Mouse (Mus musculus): Measurements from ENCODE around the gene Vps37c. TPM values are rescaled to one million over a fixed set of nuclear protein-coding genes. Genes with fewer than 3 reads are reported as not detected.

The Vps37c gene
- polyA plus RNA-seq, 1 experiment from 2014 or later: 36.6 TPM

DNA sequence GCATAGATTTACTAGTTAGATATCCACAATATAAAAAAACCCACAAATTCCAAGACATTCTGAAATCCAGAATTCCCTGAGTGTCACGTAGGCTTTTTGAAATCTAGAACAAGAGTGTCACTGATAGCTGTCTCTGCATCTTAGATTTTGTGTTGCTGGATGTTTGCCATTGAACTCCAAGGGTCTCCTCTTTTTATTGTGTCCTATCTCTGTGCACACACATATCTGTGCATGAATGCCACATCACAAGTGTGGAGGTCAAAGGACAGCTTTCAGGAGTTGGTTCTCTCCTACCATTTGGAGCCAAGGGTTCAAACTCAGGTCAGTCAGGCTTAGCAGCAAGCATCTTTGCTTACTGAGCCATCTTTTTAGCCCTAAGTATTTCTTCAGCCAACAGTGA, 19.3 kb downstream of the Vps37c start:
- H3K4me2 ChIP-seq (replicated peaks): no peak overlapping the region
- no peak overlapping the region for H3K27ac ChIP-seq
- H3K27me3 ChIP-seq: no peaks in the 10 kb centered on the region
- no peak overlapping the region for H3K4me3 ChIP-seq
- WGBS: 95% methylated on average over 1 of the region's 1 CpGs
- H3K9ac ChIP-seq: no peak overlapping the region
- ATAC-seq (ENCODE audit: low FRiP score): no peak
- H3K9me3 ChIP-seq (replicated peaks): no peaks in the 10 kb centered on the region
- H3K4me1 ChIP-seq: peaks cover 15% of the 10 kb centered on the region
- H3K36me3 ChIP-seq: peaks cover 35% of the 10 kb centered on the region

- no peak overlapping the region for H3K4me2 ChIP-seq (replicated peaks)
- H3K4me3 ChIP-seq: no peak overlapping the region
- ATAC-seq (ENCODE audit: low FRiP score): no peak; the same call in 1 of the 2 replicates
- WGBS: 65% methylated on average over 6 of the region's 6 CpGs
- no peaks in the 10 kb centered on the region for H3K9me3 ChIP-seq (replicated peaks)
- H3K9ac ChIP-seq: peak overlapping the region; percentile 32; the same call in 1 of the 2 replicates
- peaks cover 45% of the 10 kb centered on the region for H3K36me3 ChIP-seq
- no peaks in the 10 kb centered on the region for H3K27me3 ChIP-seq
- H3K27ac ChIP-seq: peak overlapping the region; percentile 86; the same call in 1 of the 2 replicates
- H3K4me1 ChIP-seq: peaks cover 15% of the 10 kb centered on the region
These were observed 20.4 kb downstream of the Vps37c start for GRCm38 (mm10) chr19:10708900-10709299.

DNA sequence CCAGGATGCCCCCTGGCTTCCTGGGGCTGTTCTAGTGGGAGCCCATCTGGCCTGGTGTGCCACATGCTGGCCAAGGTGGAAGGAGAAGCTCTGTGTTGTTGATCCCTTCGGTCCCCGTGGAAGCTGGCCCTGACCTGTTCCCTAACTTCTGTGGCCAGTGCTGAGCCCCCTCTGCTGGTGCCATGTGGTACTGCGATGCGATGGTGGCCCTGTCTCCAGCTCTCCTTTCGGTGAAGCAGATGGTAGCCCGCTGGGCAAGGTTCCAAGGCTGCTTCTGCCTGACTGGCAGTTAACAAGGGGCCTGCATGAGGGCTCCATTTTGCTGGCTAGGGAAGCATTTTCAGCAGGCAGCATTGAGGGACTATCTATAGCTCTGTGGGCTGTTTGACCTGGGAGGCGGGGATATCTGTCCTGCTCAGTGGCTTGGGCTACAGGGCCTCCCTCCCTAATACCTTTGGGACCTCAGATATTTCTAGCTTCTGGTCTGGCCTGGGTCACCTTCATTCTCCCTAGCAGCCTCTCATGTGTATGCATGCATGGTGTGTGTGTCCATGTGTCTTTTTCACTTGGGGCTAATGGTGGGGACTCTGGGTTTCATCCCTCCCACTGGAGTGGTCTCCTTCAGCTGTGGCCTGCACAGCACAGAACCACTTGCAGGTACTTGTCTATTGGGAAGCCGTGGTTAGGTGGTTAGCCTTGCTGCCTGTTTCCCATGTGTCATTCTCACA, 21.0 kb downstream of the Vps37c start:
- peak overlapping the region; percentile 86 for H3K27ac ChIP-seq
- peak; percentile 89 for ATAC-seq (ENCODE audit: low FRiP score)
- no peaks in the 10 kb centered on the region for H3K27me3 ChIP-seq
- H3K4me1 ChIP-seq: peaks cover 19% of the 10 kb centered on the region
- H3K4me2 ChIP-seq (replicated peaks): no peak overlapping the region
- H3K4me3 ChIP-seq: no peak overlapping the region
- WGBS: 23% methylated on average over 8 of the region's 8 CpGs
- peak overlapping the region; percentile 35; the same call in 1 of the 2 replicates for H3K9ac ChIP-seq
- peaks cover 46% of the 10 kb centered on the region for H3K36me3 ChIP-seq
- no peaks in the 10 kb centered on the region for H3K9me3 ChIP-seq (replicated peaks)

DNA sequence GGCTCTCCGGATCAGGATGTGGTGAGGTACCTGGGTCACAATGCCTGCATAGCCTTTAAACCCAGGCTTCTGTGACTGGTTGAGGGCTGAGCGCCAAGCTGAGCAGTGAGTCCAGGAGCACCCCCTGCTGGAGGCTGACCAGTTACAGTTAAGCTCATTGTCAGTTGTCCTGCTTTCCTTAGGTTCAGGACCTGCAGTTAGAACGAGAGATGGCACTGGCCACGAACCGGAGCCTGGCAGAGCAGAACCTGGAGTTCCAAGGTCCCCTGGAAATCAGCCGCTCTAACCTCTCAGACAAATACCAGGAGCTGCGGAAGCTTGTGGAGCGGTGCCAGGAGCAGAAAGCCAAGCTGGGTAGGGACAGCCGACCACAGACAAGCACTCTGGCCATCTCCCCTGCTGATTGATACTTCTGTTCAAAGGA, 21.6 kb downstream of the Vps37c start:
- Histone ChIP-seq H3K4me2 (replicated peaks) (no peak overlapping the region), H3K27ac (peak overlapping the region; percentile 86), H3K36me3 (peaks cover 46% of the 10 kb centered on the region), H3K4me3 (no peak overlapping the region), H3K27me3 (no peaks in the 10 kb centered on the region), H3K4me1 (peaks cover 20% of the 10 kb centered on the region), H3K9ac (no peak overlapping the region), H3K9me3 (replicated peaks) (no peaks in the 10 kb centered on the region)
- ATAC-seq (ENCODE audit: low FRiP score): peak; percentile 48
- WGBS: 68% methylated on average over 9 of the region's 9 CpGs

DNA sequence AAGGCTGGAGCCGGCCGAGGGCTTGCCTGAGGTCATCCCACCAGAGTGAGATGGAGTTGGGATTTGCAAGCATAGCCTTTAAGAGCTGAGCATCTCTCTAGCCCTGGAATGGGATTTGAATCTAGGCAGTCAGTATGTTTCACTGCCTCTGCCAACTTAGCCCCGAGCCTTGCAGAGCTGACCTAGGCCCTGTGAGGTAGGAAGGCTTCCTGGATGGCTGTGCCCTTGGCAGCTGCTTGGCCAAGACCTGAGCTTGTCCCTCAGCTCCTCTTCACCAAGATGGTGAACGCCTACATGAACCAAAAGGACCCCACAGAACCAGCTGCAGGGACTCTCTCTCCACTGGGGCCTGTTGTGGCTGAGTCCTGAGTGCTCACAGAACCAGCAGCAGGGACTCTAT, 22.2 kb downstream of the Vps37c start:
- H3K4me3 ChIP-seq: no peak overlapping the region
- peaks cover 46% of the 10 kb centered on the region for H3K36me3 ChIP-seq
- H3K27ac ChIP-seq: no peak overlapping the region
- H3K4me2 ChIP-seq (replicated peaks): no peak overlapping the region
- H3K9ac ChIP-seq: no peak overlapping the region
- ATAC-seq (ENCODE audit: low FRiP score): no peak
- H3K27me3 ChIP-seq: no peaks in the 10 kb centered on the region
- no peaks in the 10 kb centered on the region for H3K9me3 ChIP-seq (replicated peaks)
- peaks cover 20% of the 10 kb centered on the region for H3K4me1 ChIP-seq
- WGBS: 94% methylated on average over 4 of the region's 4 CpGs

GRCm38 (mm10) chr19:10712194-10712593, 23.7 kb downstream of the Vps37c start:
- Histone ChIP-seq H3K9ac (no peak overlapping the region), H3K36me3 (peaks cover 44% of the 10 kb centered on the region), H3K4me2 (replicated peaks) (no peak overlapping the region), H3K4me1 (peaks cover 20% of the 10 kb centered on the region), H3K27ac (no peak overlapping the region), H3K4me3 (no peak overlapping the region), H3K9me3 (replicated peaks) (no peaks in the 10 kb centered on the region), H3K27me3 (no peaks in the 10 kb centered on the region)
- no peak for ATAC-seq (ENCODE audit: low FRiP score)
- WGBS: 92% methylated on average over 7 of the region's 7 CpGs

- Histone ChIP-seq H3K4me2 (replicated peaks) (no peak overlapping the region), H3K4me1 (peaks cover 20% of the 10 kb centered on the region), H3K27ac (no peak overlapping the region), H3K9me3 (replicated peaks) (no peaks in the 10 kb centered on the region), H3K36me3 (peaks cover 39% of the 10 kb centered on the region), H3K27me3 (no peaks in the 10 kb centered on the region), H3K4me3 (no peak overlapping the region), H3K9ac (no peak overlapping the region)
- no peak for ATAC-seq (ENCODE audit: low FRiP score)
- WGBS: 95% methylated on average over 12 of the region's 12 CpGs
These were observed 24.1 kb downstream of the Vps37c start for GRCm38 (mm10) chr19:10712646-10713045.

DNA sequence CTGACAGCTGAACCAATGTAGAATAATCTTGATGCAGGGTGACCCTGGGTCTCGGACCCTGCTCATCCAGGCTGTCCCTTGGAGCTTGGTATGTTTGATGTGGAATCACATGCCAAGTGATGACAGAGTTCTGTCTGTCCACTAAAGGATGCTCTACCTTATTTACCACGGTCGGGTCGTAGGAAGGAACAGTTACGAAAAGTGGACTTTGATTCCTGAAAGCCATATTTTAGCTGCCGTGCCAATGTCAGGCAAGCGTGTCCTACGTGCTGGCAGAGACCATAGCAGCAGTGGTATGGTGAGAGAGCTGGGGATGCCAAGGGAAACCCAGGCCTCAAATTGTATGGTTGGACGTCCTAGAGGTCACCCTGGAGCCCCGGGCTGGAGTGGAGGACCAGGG, 25.0 kb downstream of the Vps37c start:
- no peak overlapping the region for H3K9ac ChIP-seq
- H3K4me1 ChIP-seq: peaks cover 20% of the 10 kb centered on the region
- no peaks in the 10 kb centered on the region for H3K27me3 ChIP-seq
- no peak overlapping the region for H3K4me2 ChIP-seq (replicated peaks)
- no peak overlapping the region for H3K4me3 ChIP-seq
- WGBS: 91% methylated on average over 10 of the region's 10 CpGs
- H3K36me3 ChIP-seq: peaks cover 39% of the 10 kb centered on the region
- no peak overlapping the region for H3K27ac ChIP-seq
- ATAC-seq (ENCODE audit: low FRiP score): no peak
- no peaks in the 10 kb centered on the region for H3K9me3 ChIP-seq (replicated peaks)

DNA sequence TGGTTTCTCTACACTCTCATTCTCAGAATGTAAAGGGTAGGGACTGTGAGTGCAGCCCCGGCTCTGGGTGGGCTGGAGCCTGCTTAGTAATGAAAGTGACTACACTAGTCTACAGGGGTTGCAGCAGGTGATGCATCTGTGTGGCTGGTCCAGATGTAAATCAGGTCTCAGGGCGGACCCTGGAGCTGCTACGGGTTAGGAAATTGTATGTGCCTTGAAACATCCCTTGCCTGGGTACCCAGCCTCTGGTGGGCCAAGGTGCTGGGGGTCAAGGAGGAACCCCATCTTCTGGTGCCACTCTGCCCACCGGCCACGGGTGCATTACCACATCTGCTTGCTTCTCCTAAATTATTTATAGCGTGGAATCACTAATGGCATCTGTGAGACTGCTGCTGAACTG, 25.6 kb downstream of the Vps37c start:
- 85% methylated on average over 6 of the region's 6 CpGs for WGBS
- Histone ChIP-seq H3K9me3 (replicated peaks) (no peaks in the 10 kb centered on the region), H3K9ac (no peak overlapping the region), H3K4me3 (no peak overlapping the region), H3K4me1 (peaks cover 17% of the 10 kb centered on the region), H3K4me2 (replicated peaks) (no peak overlapping the region), H3K27ac (peak overlapping the region; percentile 44), H3K27me3 (no peaks in the 10 kb centered on the region), H3K36me3 (peaks cover 37% of the 10 kb centered on the region)
- no peak for ATAC-seq (ENCODE audit: low FRiP score)

GRCm38 (mm10) chr19:10714682-10715475, 26.3 kb downstream of the Vps37c start:
- Histone ChIP-seq H3K4me1 (peaks cover 17% of the 10 kb centered on the region), H3K4me3 (no peak overlapping the region), H3K27me3 (no peaks in the 10 kb centered on the region), H3K4me2 (replicated peaks) (no peak overlapping the region), H3K36me3 (peaks cover 35% of the 10 kb centered on the region), H3K9ac (no peak overlapping the region), H3K9me3 (replicated peaks) (no peaks in the 10 kb centered on the region), H3K27ac (peak overlapping the region; percentile 44; the same call in 1 of the 2 replicates)
- ATAC-seq (ENCODE audit: low FRiP score): peak; percentile 63
- 47% methylated on average over 4 of the region's 4 CpGs for WGBS

DNA sequence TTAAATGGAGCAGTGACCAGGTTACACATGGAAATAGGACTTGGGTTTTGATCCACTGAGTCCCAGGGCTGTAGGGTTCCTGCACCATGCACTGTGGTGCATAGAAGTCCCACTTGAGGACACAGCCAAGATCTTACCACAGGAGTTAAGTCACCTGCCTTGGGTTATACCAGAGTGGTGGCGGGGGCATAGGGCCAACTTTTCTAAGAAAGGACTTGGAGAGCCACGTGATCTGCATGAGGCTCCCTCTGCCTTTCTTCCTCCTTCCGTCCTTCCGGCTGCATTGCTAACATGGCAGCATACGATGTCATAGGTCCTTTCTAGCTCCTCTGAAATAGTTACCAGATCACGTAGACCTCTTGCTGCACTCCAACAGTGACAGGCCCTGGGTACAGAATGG, 26.9 kb downstream of the Vps37c start:
- Histone ChIP-seq H3K4me1 (peaks cover 19% of the 10 kb centered on the region), H3K27ac (no peak overlapping the region), H3K9me3 (replicated peaks) (no peaks in the 10 kb centered on the region), H3K4me3 (no peak overlapping the region), H3K36me3 (peaks cover 35% of the 10 kb centered on the region), H3K9ac (no peak overlapping the region), H3K27me3 (no peaks in the 10 kb centered on the region), H3K4me2 (replicated peaks) (no peak overlapping the region)
- no peak for ATAC-seq (ENCODE audit: low FRiP score)
- WGBS: 86% methylated on average over 6 of the region's 6 CpGs

GRCm38 (mm10) chr19:10718251-10718775, 29.8 kb downstream of the Vps37c start:
- no peak overlapping the region for H3K4me2 ChIP-seq (replicated peaks)
- H3K27me3 ChIP-seq: no peaks in the 10 kb centered on the region
- no peak overlapping the region for H3K4me3 ChIP-seq
- no peak overlapping the region for H3K27ac ChIP-seq
- peaks cover 7% of the 10 kb centered on the region for H3K36me3 ChIP-seq
- ATAC-seq (ENCODE audit: low FRiP score): no peak
- H3K4me1 ChIP-seq: peaks cover 31% of the 10 kb centered on the region
- WGBS: 79% methylated on average over 7 of the region's 7 CpGs
- H3K9me3 ChIP-seq (replicated peaks): no peaks in the 10 kb centered on the region
- no peak overlapping the region for H3K9ac ChIP-seq
